Mouse (Mus musculus) hindbrain, postnatal 0 days (tissue): ENCODE data around the gene Dqx1. TPM values are rescaled to one million over a fixed set of nuclear protein-coding genes. Genes with fewer than 3 reads are reported as not detected.

ENCODE experiments used
- ATAC-seq: fragments of 200-750 bp; cut with Nextera tagmentation; 2 replicates; pipeline ENCODE4 v1.8.0; 2017; ENCODE audit warnings: mild to moderate bottlenecking, moderate TSS enrichment, moderate library complexity
- DNase-seq: peaks from one replicate; pipeline ENCODE4 v3.0.0-alpha.2; 2015; ENCODE audit warnings: low spot score
- H3K27ac ChIP-seq: fragments of 300-500 bp; sonication (generic); 2 replicates; pipeline ENCODE4 v1.5.1; 2014; ENCODE audit warnings: mild to moderate bottlenecking
- H3K27me3 ChIP-seq: fragments of 300-500 bp; sonication (generic); 2 replicates; pipeline ENCODE4 v1.6.1; 2014; ENCODE audit warnings: low read length, mixed read lengths; ENCODE audit not compliant: insufficient read depth
- H3K36me3 ChIP-seq: fragments of 300-500 bp; sonication (generic); 2 replicates; pipeline ENCODE4 v1.6.1; 2014; ENCODE audit warnings: low read length, mixed read lengths; ENCODE audit not compliant: insufficient read depth
- H3K4me1 ChIP-seq: fragments of 300-500 bp; sonication (generic); 2 replicates; pipeline ENCODE4 v1.6.1; 2014; ENCODE audit warnings: antibody characterized with exemption, low read length, mixed read lengths; ENCODE audit not compliant: insufficient read depth
- H3K4me2 ChIP-seq: fragments of 300-500 bp; sonication (generic); 2 replicates; pipeline ENCODE4 v1.6.1; 2014; ENCODE audit warnings: low read depth, mild to moderate bottlenecking, low read length, moderate library complexity, mixed read lengths
- H3K4me3 ChIP-seq: fragments of 300-500 bp; sonication (generic); 2 replicates; pipeline ENCODE4 v1.5.1; 2014; ENCODE audit warnings: low read length
- H3K9ac ChIP-seq: fragments of 300-500 bp; sonication (generic); replicated peaks from 2 replicates; pipeline ENCODE4 v1.6.1; 2014; ENCODE audit warnings: mild to moderate bottlenecking, low read length, moderate library complexity, mixed read lengths
- H3K9me3 ChIP-seq: fragments of 300-500 bp; sonication (generic); 2 replicates; pipeline ENCODE4 v1.6.1; 2016; ENCODE audit warnings: low read length, mixed read lengths
- CTCF ChIP-seq: IDR thresholded peaks from 2 replicates; pipeline ENCODE4 v1.5.1; 2016; ENCODE audit warnings: antibody characterized with exemption, control low read depth, low read depth
- WGBS: fragments of 180-500 bp; shearing (Covaris S2); extraction: QIAGEN DNeasy Blood & Tissue Kit; methylation state at CpG from one replicate; pipeline ENCODE4 v1.1.7; 2014; 5-methylcytosine and 5-hydroxymethylcytosine counted together
- polyA plus RNA-seq: library from polyadenylated mRNA; unstranded; fragments of >200 nt; fragmentation: Nextera tagmentation; extraction: Ambion mirVana; gene quantifications from 2 replicates; pipeline ENCODE4 v1.2.1, GENCODE M21; 2015
- total RNA-seq: library from RNA; depleted of rRNA; stranded (reverse); fragments of >200 nt; gene quantifications from 2 replicates; pipeline ENCODE4 v1.2.3, GENCODE M21; 2014

Gene Dqx1
- total and polyA plus RNA-seq, 2 experiments from 2014 or later: 0.36 TPM; not detected in 1

DNA sequence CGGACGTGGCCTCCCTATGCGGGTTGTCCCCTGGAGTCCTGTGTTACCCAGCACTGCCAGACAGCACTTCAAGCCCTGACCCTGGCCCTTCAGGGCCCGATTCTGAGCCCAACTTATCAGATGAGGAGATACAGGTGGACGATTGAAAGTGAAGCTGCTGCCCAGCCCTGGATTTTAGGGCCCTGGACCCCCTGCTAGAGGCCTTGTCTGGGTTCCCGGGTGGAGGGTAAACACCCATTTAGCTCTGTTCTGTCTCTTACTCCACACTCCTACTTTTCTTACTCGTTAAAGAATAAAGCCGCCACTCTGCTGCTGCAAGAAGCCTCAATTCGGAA lies 30.2 kb downstream of the Dqx1 start:
- Histone ChIP-seq H3K36me3 (no peaks in the 10 kb centered on the region), H3K4me3 (peak overlapping the region; percentile 20; the same call in 1 of the 2 replicates)

DNA sequence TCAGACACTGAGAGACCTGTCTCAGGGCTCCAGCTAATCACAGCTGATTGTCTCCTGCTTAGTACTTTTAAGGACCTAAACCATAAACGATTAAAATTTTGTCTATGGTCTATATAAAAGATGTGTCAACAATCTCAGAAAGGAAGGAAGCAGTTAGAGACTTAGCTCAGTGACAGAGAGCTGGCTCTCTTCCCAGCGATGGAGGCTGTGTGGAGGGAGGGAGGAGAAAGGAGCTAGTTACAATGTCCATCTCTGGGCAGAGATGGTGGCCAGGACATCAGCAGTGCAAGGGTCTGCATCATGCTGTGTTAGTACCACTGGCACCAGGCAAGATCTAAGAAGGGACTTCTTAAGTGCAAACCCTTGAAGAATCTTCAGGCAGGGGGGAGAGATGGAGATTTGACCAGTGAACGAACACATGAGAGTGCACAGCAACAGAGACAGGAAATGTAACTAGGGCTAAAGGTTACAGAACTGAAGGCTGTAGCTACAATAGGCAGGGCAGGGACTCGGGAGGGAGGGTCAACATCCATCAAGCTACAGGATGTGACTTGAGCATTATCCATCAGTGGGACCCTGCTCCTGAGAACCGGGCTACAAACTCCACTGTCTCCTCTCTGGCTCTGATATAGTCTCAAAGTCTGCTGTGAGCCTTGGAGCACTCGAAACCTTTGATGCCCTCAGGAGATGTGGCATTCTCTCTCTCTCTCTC lies 34.9 kb downstream of the Dqx1 start:
- H3K9me3 ChIP-seq: no peaks in the 10 kb centered on the region
- 42% methylated on average over 6 of the region's 6 CpGs for WGBS
- DNase-seq (no peak), ATAC-seq (no peak)
- no peak overlapping the region for H3K4me3 ChIP-seq
- H3K27me3 ChIP-seq: peaks cover 22% of the 10 kb centered on the region
- no peak overlapping the region for H3K27ac ChIP-seq
- TF ChIP-seq CTCF: no peak
- no peaks in the 10 kb centered on the region for H3K36me3 ChIP-seq
- H3K9ac ChIP-seq: no peak overlapping the region
- no peak overlapping the region for H3K4me2 ChIP-seq
- no peaks in the 10 kb centered on the region for H3K4me1 ChIP-seq

More for the DNA sequence above, 30.2 kb downstream of the Dqx1 start:
- ATAC-seq (no peak), DNase-seq (no peak)
- Histone ChIP-seq H3K9me3 (no peaks in the 10 kb centered on the region), H3K27ac (no peak overlapping the region), H3K4me2 (peak overlapping the region; percentile 37), H3K9ac (no peak overlapping the region), H3K27me3 (peaks cover 61% of the 10 kb centered on the region), H3K4me1 (no peaks in the 10 kb centered on the region)
- 9% methylated on average over 9 of the region's 9 CpGs for WGBS
- TF ChIP-seq CTCF: no peak

DNA sequence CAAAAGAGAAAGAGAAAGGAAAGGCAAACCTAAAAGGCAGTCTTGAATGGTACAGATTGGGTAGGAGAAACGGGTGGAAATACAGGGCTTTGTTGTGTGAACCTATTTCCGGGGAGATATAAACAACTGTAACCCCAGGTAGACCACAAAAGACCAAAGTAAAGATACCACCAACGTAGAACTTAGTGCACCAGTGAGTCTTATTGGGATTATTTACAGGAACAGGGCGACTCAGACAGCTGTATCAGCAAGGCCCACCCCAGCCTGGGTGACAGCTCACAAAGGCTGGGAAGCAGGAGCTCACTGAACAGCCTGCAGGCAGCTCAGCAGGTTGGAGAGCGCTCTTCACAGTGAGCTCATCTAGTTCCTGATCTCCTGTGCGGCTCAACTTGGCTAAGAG lies 38.3 kb downstream of the Dqx1 start:
- 48% methylated on average over 6 of the region's 6 CpGs for WGBS
- no peak overlapping the region for H3K9ac ChIP-seq
- H3K4me2 ChIP-seq: no peak overlapping the region
- H3K36me3 ChIP-seq: no peaks in the 10 kb centered on the region
- no peaks in the 10 kb centered on the region for H3K4me1 ChIP-seq
- no peak overlapping the region for H3K27ac ChIP-seq
- TF ChIP-seq CTCF: no peak
- H3K9me3 ChIP-seq: no peaks in the 10 kb centered on the region
- ATAC-seq (no peak), DNase-seq (no peak)
- H3K4me3 ChIP-seq: no peak overlapping the region
- H3K27me3 ChIP-seq: no peaks in the 10 kb centered on the region

DNA sequence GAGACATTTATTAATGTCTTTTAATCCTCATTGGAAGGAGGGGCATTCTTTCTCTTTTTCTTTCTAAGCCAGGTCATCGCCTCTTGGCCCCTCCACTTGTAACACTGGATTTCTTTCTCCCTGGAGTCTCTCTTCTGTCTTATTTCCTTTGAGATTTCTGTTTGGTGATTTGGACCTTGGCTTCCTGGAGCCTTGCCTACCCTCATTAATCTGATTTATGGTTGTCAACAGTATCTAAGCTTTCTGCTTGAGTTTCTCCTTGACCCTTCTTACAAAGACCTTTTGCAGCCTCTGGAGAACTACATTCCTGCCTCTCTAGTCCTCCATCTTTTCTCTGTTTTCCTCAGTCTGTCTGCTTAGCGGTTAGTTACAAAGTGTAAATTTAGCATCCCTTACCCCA lies 40.8 kb downstream of the Dqx1 start:
- DNase-seq: no peak
- H3K36me3 ChIP-seq: no peaks in the 10 kb centered on the region

DNA sequence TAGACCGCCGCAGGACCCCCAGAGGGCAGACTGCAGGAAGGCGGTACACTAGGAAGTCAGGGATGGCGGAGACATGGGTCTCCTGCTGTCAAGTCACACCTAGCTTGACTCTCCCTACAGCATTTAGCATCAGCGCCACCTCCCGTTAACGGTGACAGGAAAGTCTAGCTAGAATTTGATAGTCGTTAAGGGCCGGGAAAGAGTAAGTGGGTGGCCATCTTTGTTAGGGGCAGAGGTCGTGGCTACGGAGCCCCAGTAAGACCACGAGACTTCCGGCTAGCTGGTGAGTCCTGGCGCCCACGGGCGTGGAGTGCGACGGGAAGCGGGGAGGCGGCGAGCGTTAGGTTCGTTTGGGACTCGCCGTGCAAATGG lies 43.7 kb downstream of the Dqx1 start, which contains the start of the genes Ccdc142 and Gm42688:
Ccdc142 (plus strand) TSS at position 286 of the 372 bp plus-strand sequence.
Gm42688 (plus strand) TSS at position 302 of the 372 bp plus-strand sequence.
- H3K4me1 ChIP-seq: peaks cover 15% of the 10 kb centered on the region
- no peaks in the 10 kb centered on the region for H3K9me3 ChIP-seq
- H3K36me3 ChIP-seq: peaks cover 3% of the 10 kb centered on the region; the same call in 1 of the 2 replicates
- H3K9ac ChIP-seq: peak within 1 kb of the TSS; percentile 80
- peak within 1 kb of the TSS; percentile 91 for H3K27ac ChIP-seq
- DNase-seq (peak; percentile 94), ATAC-seq (peak; percentile 93)
- peak within 1 kb of the TSS; percentile 90 for H3K4me2 ChIP-seq
- H3K27me3 ChIP-seq: no peaks in the 10 kb centered on the region
- under 1% methylated on average over 25 of the region's 25 CpGs for WGBS
- TF ChIP-seq CTCF: peak; percentile 80
- peak within 1 kb of the TSS; percentile 75 for H3K4me3 ChIP-seq

More for the DNA sequence above, 40.8 kb downstream of the Dqx1 start:
- 74% methylated on average over 2 of the region's 2 CpGs for WGBS
- H3K4me3 ChIP-seq: no peak overlapping the region
- H3K27ac ChIP-seq: no peak overlapping the region
- no peak overlapping the region for H3K9ac ChIP-seq
- no peak for TF ChIP-seq CTCF
- no peak overlapping the region for H3K4me2 ChIP-seq
- no peak for ATAC-seq
- H3K9me3 ChIP-seq: no peaks in the 10 kb centered on the region
- H3K4me1 ChIP-seq: peaks cover 12% of the 10 kb centered on the region
- no peaks in the 10 kb centered on the region for H3K27me3 ChIP-seq

DNA sequence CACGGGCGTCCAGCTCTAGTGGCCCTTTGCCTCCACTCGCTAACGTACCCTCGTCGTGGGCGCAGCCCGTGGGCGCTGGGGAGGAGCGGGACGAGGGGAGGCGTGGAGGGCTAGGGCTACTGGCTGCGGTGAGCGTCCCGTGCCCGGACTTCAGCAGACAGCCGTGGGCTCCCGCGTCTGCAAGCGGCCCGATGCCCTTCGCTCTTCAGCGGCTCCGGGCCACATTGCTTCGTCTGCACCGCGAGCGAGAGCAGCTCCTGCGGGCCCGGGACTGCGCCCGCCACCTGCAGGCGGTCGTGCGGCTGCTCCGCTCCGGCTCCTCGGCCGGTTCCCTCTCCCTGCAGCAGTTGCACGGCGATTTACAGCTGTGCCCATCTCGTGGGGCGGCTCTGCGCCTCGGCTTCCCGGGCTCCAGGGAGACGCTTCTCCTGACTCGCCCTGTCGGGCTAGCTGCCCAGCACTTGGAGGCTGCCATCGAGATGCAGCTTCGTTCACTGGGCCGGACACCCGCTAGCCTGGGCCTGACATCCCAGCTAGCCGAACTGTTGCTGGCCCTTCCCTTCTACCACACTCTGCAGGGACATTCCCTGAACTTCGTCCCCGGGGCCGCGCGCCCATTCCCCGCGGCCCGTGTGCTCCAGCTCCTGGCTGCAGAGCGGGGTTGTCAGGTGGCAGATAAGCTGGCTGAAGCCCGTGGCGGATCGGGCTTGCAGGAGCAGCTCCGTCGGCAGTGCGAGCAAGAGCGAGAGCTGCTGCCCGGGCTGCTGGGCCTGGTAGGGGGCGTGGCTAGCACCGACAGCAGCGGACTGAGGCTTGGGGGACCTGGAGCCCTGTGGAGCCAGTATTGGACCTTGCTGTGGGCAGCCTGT lies 44.3 kb downstream of the Dqx1 start:
- no peaks in the 10 kb centered on the region for H3K27me3 ChIP-seq
- peak; percentile 70 for DNase-seq

More for the DNA sequence above, 44.3 kb downstream of the Dqx1 start:
- Histone ChIP-seq H3K9me3 (no peaks in the 10 kb centered on the region), H3K9ac (peak overlapping the region; percentile 80), H3K4me1 (peaks cover 15% of the 10 kb centered on the region), H3K36me3 (peaks cover 3% of the 10 kb centered on the region; the same call in 1 of the 2 replicates), H3K27ac (peak overlapping the region; percentile 91), H3K4me3 (peak overlapping the region; percentile 75), H3K4me2 (peak overlapping the region; percentile 90)
- TF ChIP-seq CTCF: peak; percentile 29; the same call in 1 of the 2 replicates
- peak; percentile 81 for ATAC-seq
- WGBS: under 1% methylated on average over 63 of the region's 74 CpGs
